Mouse (Mus musculus): ENCODE results near the gene H2-D1.

- TF ChIP-seq CTCF (IDR thresholded peaks at IDR 0.05; ENCODE audit: insufficient read depth, low read depth, low read length) (no peak), POLR2A (IDR thresholded peaks at IDR 0.05; ENCODE audit: insufficient read depth, low read depth, low read length) (no peak)
These were observed 17.5 kb upstream of the H2-D1 start for GRCm38 (mm10) chr17:35244999-35245398.
